Mouse (Mus musculus): Measurements from ENCODE around the gene Rpl10.

- TF ChIP-seq CTCF (IDR thresholded peaks at IDR 0.05; ENCODE audit: low read depth) (0 out of 2 replicates have a peak, but pooled peaks have one; percentile 9), EP300 (IDR thresholded peaks at IDR 0.05; ENCODE audit: low read depth) (no peak)
Measured at GRCm38 (mm10) chrX:74312540-74313464, 42.2 kb downstream of the Rpl10 start, which contains the start of gene Fam50a.

Data from liver, postnatal 0 days (tissue).